Mouse (Mus musculus) hindbrain, embryonic 13.5 days (tissue): ENCODE data around the gene Dpf1. TPM values are rescaled to one million over a fixed set of nuclear protein-coding genes. Genes with fewer than 3 reads are reported as not detected.

Experiments
- ATAC-seq: fragments of 200-750 bp; cut with Nextera tagmentation; 2 replicates; pipeline ENCODE4 v1.8.0; 2017; ENCODE audit warnings: moderate TSS enrichment; ENCODE audit not compliant: low FRiP score
- H3K27ac ChIP-seq: fragments of 300-500 bp; sonication (generic); 2 replicates; pipeline ENCODE4 v1.5.1; 2015; ENCODE audit warnings: inconsistent platforms, mild to moderate bottlenecking, moderate library complexity
- H3K27me3 ChIP-seq: fragments of 300-500 bp; sonication (generic); 2 replicates; pipeline ENCODE4 v1.6.1; 2015; ENCODE audit warnings: mild to moderate bottlenecking, inconsistent platforms
- H3K36me3 ChIP-seq: fragments of 300-500 bp; sonication (generic); 2 replicates; pipeline ENCODE4 v1.6.1; 2015; ENCODE audit warnings: mild to moderate bottlenecking, inconsistent platforms
- H3K4me1 ChIP-seq: fragments of 300-500 bp; sonication (generic); replicated peaks from 2 replicates; pipeline ENCODE4 v1.6.1; 2015; ENCODE audit warnings: inconsistent platforms
- H3K4me2 ChIP-seq: fragments of 300-500 bp; sonication (generic); 2 replicates; pipeline ENCODE4 v1.6.1; 2015; ENCODE audit warnings: inconsistent platforms, mild to moderate bottlenecking, moderate library complexity
- H3K4me3 ChIP-seq: fragments of 300-500 bp; sonication (generic); 2 replicates; pipeline ENCODE4 v1.5.1; 2015; ENCODE audit warnings: mild to moderate bottlenecking, inconsistent platforms
- H3K9ac ChIP-seq: fragments of 300-500 bp; sonication (generic); 2 replicates; pipeline ENCODE4 v1.6.1; 2015; ENCODE audit warnings: mild to moderate bottlenecking, inconsistent platforms
- H3K9me3 ChIP-seq: fragments of 300-500 bp; sonication (generic); 2 replicates; pipeline ENCODE4 v1.6.1; 2016; ENCODE audit warnings: inconsistent platforms
- WGBS: fragments of 180-500 bp; shearing (Covaris S2); methylation state at CpG from one replicate; pipeline ENCODE4 v1.1.7; 2015; 5-methylcytosine and 5-hydroxymethylcytosine counted together
- polyA plus RNA-seq: library from polyadenylated mRNA; unstranded; fragments of >200 nt; fragmentation: Nextera tagmentation; extraction: Ambion mirVana; gene quantifications from 2 replicates; pipeline ENCODE4 v1.2.1, GENCODE M21; 2015

Dpf1 gene
- polyA plus RNA-seq, 1 experiment from 2014 or later = 187 TPM

DNA sequence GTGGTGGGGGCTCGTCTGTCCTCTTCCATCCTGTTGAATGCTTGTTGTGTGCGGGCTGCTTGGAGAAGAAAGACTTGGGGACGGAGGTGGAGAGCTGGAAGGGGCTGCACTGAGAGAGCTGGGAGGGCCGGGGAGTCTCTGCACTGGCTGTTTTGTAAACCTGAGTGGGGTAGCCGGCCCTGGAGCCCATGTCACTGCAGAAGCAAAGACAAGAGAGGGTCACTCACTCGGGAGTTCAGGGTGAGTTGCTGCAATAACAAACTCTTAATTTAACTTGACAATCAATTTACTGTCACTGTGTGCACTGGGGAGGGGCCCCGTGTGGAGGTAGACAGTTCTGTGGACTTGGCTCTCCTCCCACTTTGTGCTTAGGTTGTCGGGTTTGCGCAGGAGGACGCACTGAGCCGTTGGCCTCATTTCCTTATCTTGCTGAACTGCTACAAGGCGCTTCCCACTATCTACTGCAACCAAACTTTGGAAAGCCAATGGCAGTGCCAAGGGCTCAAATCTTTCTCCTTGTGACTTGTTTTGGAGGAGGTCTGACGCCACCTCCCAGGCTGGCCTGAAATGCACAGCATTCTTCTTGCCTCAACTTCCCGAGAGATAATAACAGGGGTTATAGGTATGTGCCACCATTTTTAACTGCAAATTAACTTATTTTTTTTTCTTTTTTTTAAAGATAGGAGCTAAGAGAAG, 35.4 kb downstream of the Dpf1 start:
- Histone ChIP-seq H3K9ac (no peak overlapping the region), H3K9me3 (no peaks in the 10 kb centered on the region), H3K27ac (no peak overlapping the region), H3K4me3 (no peak overlapping the region), H3K4me2 (no peak overlapping the region), H3K4me1 (peaks cover 17% of the 10 kb centered on the region), H3K36me3 (peaks cover 26% of the 10 kb centered on the region), H3K27me3 (no peaks in the 10 kb centered on the region)
- no peak for ATAC-seq
- 79% methylated on average over 14 of the region's 14 CpGs for WGBS

DNA sequence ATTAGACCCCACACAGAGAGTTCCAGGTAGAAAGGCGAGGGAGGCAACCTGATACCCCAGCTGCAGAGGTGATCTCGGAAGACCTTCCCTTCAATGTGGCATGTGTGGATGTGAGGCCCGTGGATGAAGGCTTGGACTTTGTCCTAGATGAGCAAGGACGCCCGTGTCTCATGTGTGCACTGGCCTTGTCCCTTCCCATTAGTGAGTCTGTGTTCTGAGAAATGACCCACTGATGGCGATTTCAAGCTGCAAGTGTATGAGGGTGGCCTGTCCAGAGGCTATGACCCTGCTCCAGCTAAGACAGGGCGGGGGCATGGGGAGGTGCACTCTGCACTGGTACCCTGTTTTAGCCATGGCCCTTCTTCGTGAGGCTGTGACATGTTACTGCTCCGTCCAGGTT, 36.5 kb downstream of the Dpf1 start:
- Histone ChIP-seq H3K4me1 (peaks cover 16% of the 10 kb centered on the region), H3K27me3 (no peaks in the 10 kb centered on the region), H3K27ac (no peak overlapping the region), H3K9me3 (no peaks in the 10 kb centered on the region), H3K9ac (no peak overlapping the region), H3K4me3 (no peak overlapping the region), H3K4me2 (no peak overlapping the region), H3K36me3 (peaks cover 26% of the 10 kb centered on the region)
- 94% methylated on average over 9 of the region's 9 CpGs for whole genome bisulfite sequencing
- ATAC-seq = no peak

DNA sequence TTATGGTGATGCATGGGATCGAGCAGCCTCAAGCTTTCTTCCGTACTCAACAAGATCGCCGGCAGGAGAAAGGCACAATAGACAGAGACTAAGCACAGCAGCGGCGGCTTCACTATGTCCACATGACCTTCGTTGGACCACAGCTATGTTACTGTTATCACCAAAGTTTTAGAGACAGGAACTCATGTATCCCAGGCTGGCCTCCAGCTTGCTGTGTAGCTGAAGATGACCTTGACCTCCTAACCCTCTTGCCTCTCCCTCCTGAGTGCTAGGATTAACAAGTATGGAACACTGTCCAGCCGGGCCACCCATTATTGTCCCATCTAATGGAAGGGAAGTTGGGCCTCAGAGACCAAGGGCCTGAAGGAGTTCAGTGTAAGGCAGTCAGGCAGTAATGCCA, 37.1 kb downstream of the Dpf1 start:
- WGBS = 96% methylated on average over 8 of the region's 8 CpGs
- H3K4me3 ChIP-seq = no peak overlapping the region
- ATAC-seq = no peak

DNA sequence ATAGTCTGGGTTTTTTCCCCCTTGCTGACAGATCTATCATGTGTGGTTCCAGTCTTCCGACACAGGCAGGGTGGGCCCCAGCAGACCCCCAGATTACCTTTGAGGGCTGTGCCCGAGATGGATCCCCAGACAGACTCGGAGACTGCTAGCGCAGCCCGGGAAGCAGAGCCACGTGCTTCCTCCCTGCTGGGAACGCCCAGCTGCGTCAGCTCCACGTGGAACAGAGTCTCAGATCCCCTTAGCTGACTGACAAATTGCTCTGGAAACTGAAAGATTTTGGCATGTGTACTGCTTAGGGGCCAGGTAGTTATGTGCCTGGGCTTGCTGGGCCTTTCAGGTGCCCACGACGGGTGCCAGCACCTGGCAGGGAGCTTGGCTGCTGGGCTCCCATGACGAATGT, 38.0 kb downstream of the Dpf1 start:
- Histone ChIP-seq H3K27me3 (no peaks in the 10 kb centered on the region), H3K4me2 (no peak overlapping the region), H3K4me3 (no peak overlapping the region), H3K9ac (no peak overlapping the region), H3K9me3 (no peaks in the 10 kb centered on the region), H3K36me3 (peaks cover 30% of the 10 kb centered on the region), H3K27ac (peak overlapping the region; percentile 68), H3K4me1 (peaks cover 23% of the 10 kb centered on the region)
- ATAC-seq = no peak
- 57% methylated on average over 12 of the region's 12 CpGs for WGBS

More for the DNA sequence above, 37.1 kb downstream of the Dpf1 start:
- peaks cover 26% of the 10 kb centered on the region for H3K36me3 ChIP-seq
- H3K9ac ChIP-seq = no peak overlapping the region
- H3K27ac ChIP-seq = no peak overlapping the region
- H3K9me3 ChIP-seq = no peaks in the 10 kb centered on the region
- no peak overlapping the region for H3K4me2 ChIP-seq
- no peaks in the 10 kb centered on the region for H3K27me3 ChIP-seq
- peaks cover 16% of the 10 kb centered on the region for H3K4me1 ChIP-seq

DNA sequence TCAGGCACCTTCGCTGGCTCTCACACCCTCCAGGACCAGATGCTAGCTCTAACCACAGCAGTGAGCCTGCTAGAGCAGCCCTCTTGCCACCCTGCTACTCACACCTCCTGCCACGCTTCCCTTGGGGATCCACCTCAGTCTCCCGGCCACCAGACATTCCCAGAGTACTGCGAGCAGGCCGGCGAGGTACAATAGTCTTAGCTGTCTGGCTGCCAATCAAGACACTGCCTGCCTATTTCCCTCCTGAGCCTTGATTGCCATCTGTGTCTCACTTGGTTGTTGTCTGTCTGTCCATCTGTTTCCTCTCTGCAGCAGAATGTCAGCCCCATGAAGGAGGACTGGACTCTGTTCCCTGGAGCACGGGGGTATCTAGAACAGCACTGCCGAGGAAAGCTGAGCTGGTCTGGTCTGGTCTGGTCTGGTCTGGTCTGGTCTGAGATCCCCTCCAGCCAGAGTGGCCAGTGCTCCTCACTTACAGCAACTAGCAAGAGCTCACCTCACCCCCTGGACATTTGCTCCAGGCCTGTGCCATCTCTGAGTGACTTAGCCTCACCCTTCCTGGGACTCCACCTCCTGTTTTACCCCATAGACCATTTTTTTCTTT, 38.8 kb downstream of the Dpf1 start:
- H3K27ac ChIP-seq = peak overlapping the region; percentile 68
- H3K9ac ChIP-seq = peak overlapping the region; percentile 39; the same call in 1 of the 2 replicates

DNA sequence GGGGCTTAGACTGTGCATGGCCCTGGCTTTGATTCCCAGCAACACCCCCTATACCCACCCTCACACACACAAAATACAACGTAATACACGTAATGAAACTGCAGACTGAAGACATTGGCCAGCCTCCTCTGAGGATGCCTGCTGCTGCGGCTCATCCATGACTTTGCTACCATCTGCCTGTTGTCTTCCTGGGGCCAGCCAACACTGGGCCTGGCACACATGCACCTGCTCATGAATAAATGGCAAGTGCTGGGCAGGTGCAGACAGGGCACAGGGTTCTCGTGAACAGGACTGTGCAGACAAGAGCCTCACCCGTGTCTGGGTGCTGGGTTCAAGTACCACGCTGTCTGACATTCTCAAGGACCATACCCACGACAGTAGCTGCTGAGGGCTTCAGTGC, 40.0 kb downstream of the Dpf1 start:
- Histone ChIP-seq H3K9ac (no peak overlapping the region), H3K27me3 (no peaks in the 10 kb centered on the region), H3K27ac (no peak overlapping the region), H3K36me3 (peaks cover 28% of the 10 kb centered on the region), H3K4me3 (no peak overlapping the region), H3K4me2 (no peak overlapping the region), H3K4me1 (peaks cover 30% of the 10 kb centered on the region), H3K9me3 (no peaks in the 10 kb centered on the region)
- 87% methylated on average over 7 of the region's 7 CpGs for WGBS
- no peak for ATAC-seq

More for the DNA sequence above, 38.8 kb downstream of the Dpf1 start:
- Histone ChIP-seq H3K27me3 (no peaks in the 10 kb centered on the region), H3K9me3 (no peaks in the 10 kb centered on the region), H3K4me3 (no peak overlapping the region), H3K4me2 (no peak overlapping the region), H3K4me1 (peaks cover 28% of the 10 kb centered on the region), H3K36me3 (peaks cover 28% of the 10 kb centered on the region)
- ATAC-seq = no peak
- WGBS = 43% methylated on average over 8 of the region's 8 CpGs

DNA sequence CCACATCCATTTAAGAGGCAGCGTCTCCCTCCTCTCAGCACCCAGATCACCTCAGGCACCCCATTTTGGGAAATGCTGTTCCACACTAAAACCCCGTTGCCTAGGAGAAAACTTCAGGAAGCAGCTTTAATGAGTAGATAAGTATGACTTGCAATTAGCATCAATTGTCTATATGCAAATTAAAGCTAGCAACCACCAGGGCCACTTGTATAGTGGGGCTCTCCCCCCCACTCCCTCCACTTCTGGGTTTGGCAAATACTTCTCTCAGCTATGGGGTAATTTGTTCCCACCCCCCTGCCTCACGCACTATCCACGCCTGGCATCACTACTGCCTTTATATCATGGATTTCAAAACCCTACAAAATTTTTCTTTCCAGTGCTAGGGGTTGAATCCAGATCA, 41.8 kb downstream of the Dpf1 start:
- no peak overlapping the region for H3K9ac ChIP-seq
- peaks cover 33% of the 10 kb centered on the region for H3K36me3 ChIP-seq
- no peaks in the 10 kb centered on the region for H3K9me3 ChIP-seq
- H3K27me3 ChIP-seq = no peaks in the 10 kb centered on the region
- ATAC-seq = no peak
- no peak overlapping the region for H3K4me3 ChIP-seq
- 64% methylated on average over 4 of the region's 4 CpGs for WGBS
- no peak overlapping the region for H3K4me2 ChIP-seq
- no peak overlapping the region for H3K27ac ChIP-seq
- H3K4me1 ChIP-seq = peaks cover 30% of the 10 kb centered on the region

DNA sequence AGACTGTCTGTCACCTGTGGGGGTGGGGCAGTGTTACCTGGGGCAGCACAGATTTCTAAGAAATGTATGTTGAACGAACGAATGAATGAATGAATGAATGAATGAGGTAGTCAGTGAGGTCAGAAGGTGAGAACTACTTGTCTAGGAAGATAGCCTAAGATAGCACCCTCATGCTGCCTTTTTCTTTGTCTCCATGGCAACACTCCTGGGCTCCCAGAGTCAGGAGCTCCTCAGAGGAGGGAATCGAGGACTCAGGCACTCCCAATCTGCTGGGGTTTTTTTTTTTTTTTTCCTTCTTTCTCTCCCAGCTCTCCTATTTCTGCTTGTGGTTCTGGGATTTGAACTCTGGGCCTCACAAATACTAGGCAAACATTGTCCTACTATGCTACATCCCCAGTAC, 42.5 kb downstream of the Dpf1 start:
- H3K9me3 ChIP-seq = no peaks in the 10 kb centered on the region
- ATAC-seq = no peak
- H3K27me3 ChIP-seq = no peaks in the 10 kb centered on the region
- H3K27ac ChIP-seq = no peak overlapping the region
- H3K36me3 ChIP-seq = peaks cover 36% of the 10 kb centered on the region
- peaks cover 30% of the 10 kb centered on the region for H3K4me1 ChIP-seq
- no peak overlapping the region for H3K9ac ChIP-seq
- 57% methylated on average over 3 of the region's 3 CpGs for WGBS
- H3K4me2 ChIP-seq = no peak overlapping the region
- H3K4me3 ChIP-seq = no peak overlapping the region

DNA sequence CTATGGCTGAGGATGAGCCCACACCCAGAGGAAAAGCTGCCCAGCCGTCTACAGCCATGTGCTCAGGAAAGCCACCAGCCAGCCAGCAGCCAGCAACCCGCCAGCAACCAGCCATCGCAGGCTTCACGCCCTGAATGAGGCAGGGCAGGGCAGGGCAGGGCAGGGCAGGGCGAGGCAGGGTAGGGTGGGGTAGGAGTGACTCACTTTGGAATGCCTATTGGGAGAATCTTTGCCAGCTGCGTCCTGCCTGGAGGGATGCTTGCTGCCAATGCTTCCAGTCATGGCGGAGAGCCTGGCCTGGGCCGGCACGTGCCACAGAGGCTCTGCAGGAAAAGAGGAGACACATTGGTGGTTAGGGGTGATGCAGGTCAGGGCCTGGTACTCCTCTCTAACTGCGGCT, 46.7 kb downstream of the Dpf1 start:
- no peak overlapping the region for H3K9ac ChIP-seq
- H3K4me1 ChIP-seq = peaks cover 14% of the 10 kb centered on the region
- no peaks in the 10 kb centered on the region for H3K9me3 ChIP-seq
- no peak overlapping the region for H3K27ac ChIP-seq
- ATAC-seq = no peak
- WGBS = 87% methylated on average over 10 of the region's 10 CpGs
- peaks cover 61% of the 10 kb centered on the region for H3K36me3 ChIP-seq
- H3K27me3 ChIP-seq = no peaks in the 10 kb centered on the region
- no peak overlapping the region for H3K4me2 ChIP-seq
- no peak overlapping the region for H3K4me3 ChIP-seq

DNA sequence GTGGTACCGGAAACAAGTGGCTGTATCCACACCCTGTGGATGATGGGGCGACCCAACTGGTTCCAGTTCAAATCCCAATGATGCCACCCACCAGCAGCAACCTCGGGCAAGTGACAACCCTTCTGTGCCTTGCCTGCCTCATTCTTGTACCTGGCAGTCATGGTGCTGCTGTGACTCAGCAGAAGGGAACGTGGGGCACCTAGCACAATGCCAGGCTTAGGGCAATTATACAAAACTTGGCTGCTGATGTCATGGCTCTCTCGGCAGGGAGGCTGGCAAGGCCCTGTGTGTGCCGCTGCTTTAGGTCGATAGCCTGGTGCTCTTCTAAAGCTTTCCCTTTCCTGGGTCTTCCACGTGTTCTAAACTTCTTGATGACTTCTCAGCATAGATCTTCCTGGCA, 48.5 kb downstream of the Dpf1 start:
- no peak for ATAC-seq
- Histone ChIP-seq H3K4me2 (no peak overlapping the region), H3K36me3 (peaks cover 66% of the 10 kb centered on the region), H3K4me1 (peaks cover 5% of the 10 kb centered on the region), H3K27ac (no peak overlapping the region), H3K9me3 (no peaks in the 10 kb centered on the region), H3K9ac (no peak overlapping the region), H3K27me3 (no peaks in the 10 kb centered on the region), H3K4me3 (no peak overlapping the region)
- WGBS = 90% methylated on average over 8 of the region's 8 CpGs

DNA sequence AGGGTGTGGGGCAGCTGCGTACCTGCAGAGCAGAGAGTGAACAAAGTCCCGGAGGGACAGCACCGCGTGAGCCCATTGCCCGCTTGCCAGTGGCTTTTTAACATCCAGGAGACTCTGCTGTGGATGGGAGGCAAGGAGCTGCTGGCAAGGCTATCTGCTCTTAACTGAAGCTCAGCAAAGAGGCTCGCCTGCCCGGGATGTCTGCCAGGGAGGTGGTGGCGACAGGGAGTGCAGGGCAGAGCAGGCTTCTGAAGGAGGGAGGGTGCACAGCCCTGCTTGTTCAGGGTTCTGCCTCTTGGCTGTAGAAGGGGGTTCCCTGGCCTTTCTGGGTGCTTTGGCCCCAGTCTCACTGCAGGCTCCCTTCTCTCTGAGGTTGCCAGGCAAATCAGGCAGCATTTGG, 50.4 kb downstream of the Dpf1 start:
- Histone ChIP-seq H3K9ac (no peak overlapping the region), H3K27me3 (no peaks in the 10 kb centered on the region), H3K4me2 (no peak overlapping the region), H3K4me1 (no peaks in the 10 kb centered on the region), H3K9me3 (no peaks in the 10 kb centered on the region), H3K36me3 (peaks cover 67% of the 10 kb centered on the region), H3K4me3 (no peak overlapping the region), H3K27ac (no peak overlapping the region)
- ATAC-seq = no peak
- 84% methylated on average over 8 of the region's 8 CpGs for WGBS

DNA sequence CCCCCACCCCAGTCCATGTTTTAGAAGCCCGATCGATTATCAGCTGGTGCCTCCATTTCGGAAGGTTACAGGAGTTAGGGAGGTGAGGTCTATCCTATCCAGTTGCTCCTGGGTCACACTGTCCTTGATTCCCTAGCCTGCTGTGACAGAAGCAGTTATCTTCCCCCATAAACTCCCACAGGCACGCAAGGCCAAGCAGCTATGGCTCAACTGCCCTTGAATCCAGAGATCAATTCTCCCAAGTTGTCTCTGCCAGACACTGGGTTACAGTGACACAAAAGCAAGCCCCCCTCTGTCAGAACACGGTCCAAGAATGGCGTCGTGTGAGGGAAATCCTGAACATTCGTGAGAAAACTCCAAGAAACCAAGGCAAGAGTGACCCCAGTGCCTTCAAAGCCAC, 51.7 kb downstream of the Dpf1 start:
- WGBS = 95% methylated on average over 8 of the region's 8 CpGs
- no peak overlapping the region for H3K4me2 ChIP-seq
- H3K27me3 ChIP-seq = no peaks in the 10 kb centered on the region
- no peaks in the 10 kb centered on the region for H3K9me3 ChIP-seq
- H3K4me1 ChIP-seq = no peaks in the 10 kb centered on the region
- ATAC-seq = no peak
- peaks cover 62% of the 10 kb centered on the region for H3K36me3 ChIP-seq
- H3K9ac ChIP-seq = no peak overlapping the region
- H3K27ac ChIP-seq = no peak overlapping the region
- H3K4me3 ChIP-seq = no peak overlapping the region

DNA sequence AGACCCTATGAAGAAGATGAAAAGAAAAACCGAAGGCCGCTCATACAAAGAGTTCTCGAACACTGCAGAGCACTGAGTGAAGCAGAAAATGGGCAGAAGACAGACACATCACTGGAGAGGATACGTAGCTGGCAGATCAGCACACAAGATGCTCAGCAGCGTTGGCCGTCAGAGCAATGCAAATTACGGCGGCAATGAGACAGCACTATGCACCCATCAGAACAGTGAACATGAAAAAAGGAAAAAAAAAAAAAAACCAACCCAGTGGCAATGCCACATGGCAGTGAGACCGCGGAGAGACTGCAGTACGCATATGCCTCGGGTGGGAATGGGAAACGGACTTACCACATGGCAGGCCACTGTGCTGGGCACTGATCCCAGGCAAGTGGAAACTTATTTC, 57.7 kb downstream of the Dpf1 start:
- H3K36me3 ChIP-seq = peaks cover 50% of the 10 kb centered on the region
- peaks cover 5% of the 10 kb centered on the region for H3K4me1 ChIP-seq
- no peak for ATAC-seq
- WGBS = 92% methylated on average over 13 of the region's 13 CpGs
- no peaks in the 10 kb centered on the region for H3K9me3 ChIP-seq
- H3K4me3 ChIP-seq = no peak overlapping the region
- no peak overlapping the region for H3K4me2 ChIP-seq
- H3K9ac ChIP-seq = no peak overlapping the region
- H3K27me3 ChIP-seq = no peaks in the 10 kb centered on the region
- H3K27ac ChIP-seq = no peak overlapping the region
